Mouse (Mus musculus): Measurements from ENCODE around the gene Setdb1.

The Setdb1 gene

DNA sequence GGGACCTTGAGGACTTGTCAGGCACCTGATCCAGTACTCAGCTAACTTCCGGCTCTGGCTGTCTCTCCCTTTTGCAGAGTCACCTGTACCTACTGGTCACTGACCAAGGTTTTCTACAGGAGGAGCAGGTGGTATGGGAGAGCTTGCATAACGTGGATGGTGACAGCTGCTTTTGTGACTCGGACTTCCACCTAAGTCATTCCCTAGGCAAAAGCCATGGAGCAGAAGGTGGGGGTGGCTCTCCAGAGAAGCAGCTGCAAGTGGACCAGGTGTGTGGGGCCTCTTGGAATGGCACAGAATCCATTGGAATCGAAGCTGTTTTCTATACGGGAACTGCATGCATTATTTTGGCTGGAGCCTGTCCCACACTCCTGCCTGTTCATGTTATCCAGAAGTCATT lies 62.3 kb downstream of the Setdb1 start:
- DNase-seq (ENCODE audit: inconsistent age in 2 of 2, low spot score in 1 of 2) = peak in 1 of 2 experiments; percentile 35

GRCm38 (mm10) chr3:95294316-95294715 lies 62.7 kb downstream of the Setdb1 start:
- DNase-seq (ENCODE audit: inconsistent age in 2 of 2, low spot score in 1 of 2) = no peak

- DNase-seq (ENCODE audit: inconsistent age in 2 of 2, low spot score in 1 of 2) = peak; percentile 69 to 87
Measured at GRCm38 (mm10) chr3:95293537-95293936, 63.5 kb downstream of the Setdb1 start.

- DNase-seq (ENCODE audit: inconsistent age in 2 of 2, low spot score in 1 of 2) = peak in 1 of 2 experiments; percentile 34
Measured at GRCm38 (mm10) chr3:95292899-95293298, 64.1 kb downstream of the Setdb1 start.

GRCm38 (mm10) chr3:95291041-95291440 lies 66.0 kb downstream of the Setdb1 start:
- DNase-seq (ENCODE audit: inconsistent age in 2 of 2, low spot score in 1 of 2) = no peak

DNA sequence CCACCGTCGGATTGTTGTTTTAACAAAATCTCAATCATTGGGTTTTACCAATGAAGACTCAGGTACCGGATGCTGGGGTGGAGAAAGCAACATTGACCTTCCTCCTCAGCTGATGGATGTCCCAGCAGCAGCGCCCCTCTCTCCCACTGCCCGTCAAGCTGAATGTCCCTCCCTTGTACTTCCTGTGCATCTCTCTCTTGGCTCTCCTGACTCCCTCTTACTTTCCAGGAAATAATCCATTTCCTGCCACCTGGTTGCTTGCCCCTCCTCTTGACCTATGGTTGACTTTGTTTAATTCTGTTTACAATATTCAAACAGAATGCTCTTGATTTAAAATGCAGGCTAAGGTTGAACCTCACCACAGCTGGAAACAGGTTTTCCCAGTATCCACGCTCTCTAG lies 66.8 kb downstream of the Setdb1 start:
- DNase-seq (ENCODE audit: inconsistent age in 2 of 2, low spot score in 1 of 2) = no peak

GRCm38 (mm10) chr3:95289419-95289818 lies 67.6 kb downstream of the Setdb1 start:
- DNase-seq (ENCODE audit: inconsistent age in 2 of 2, low spot score in 1 of 2) = peak in 1 of 2 experiments; percentile 33

- peak in 1 of 2 experiments; percentile 23 for DNase-seq (ENCODE audit: inconsistent age in 2 of 2, low spot score in 1 of 2)
Measured at GRCm38 (mm10) chr3:95287541-95287940, 69.5 kb downstream of the Setdb1 start.

- peak; percentile 46 to 62 for DNase-seq (ENCODE audit: inconsistent age in 2 of 2, low spot score in 1 of 2)
Measured at GRCm38 (mm10) chr3:95286510-95286909, 70.5 kb downstream of the Setdb1 start.

- peak in 1 of 2 experiments; percentile 35 for DNase-seq (ENCODE audit: inconsistent age in 2 of 2, low spot score in 1 of 2)
Measured at GRCm38 (mm10) chr3:95286011-95286410, 71.0 kb downstream of the Setdb1 start.

GRCm38 (mm10) chr3:95285390-95285789 lies 71.6 kb downstream of the Setdb1 start:
- DNase-seq (ENCODE audit: inconsistent age in 2 of 2, low spot score in 1 of 2) = peak in 1 of 2 experiments; percentile 59

GRCm38 (mm10) chr3:95284501-95285281 lies 72.3 kb downstream of the Setdb1 start:
- peak; percentile 75 to 90 for DNase-seq (ENCODE audit: inconsistent age in 2 of 2, low spot score in 1 of 2)

DNA sequence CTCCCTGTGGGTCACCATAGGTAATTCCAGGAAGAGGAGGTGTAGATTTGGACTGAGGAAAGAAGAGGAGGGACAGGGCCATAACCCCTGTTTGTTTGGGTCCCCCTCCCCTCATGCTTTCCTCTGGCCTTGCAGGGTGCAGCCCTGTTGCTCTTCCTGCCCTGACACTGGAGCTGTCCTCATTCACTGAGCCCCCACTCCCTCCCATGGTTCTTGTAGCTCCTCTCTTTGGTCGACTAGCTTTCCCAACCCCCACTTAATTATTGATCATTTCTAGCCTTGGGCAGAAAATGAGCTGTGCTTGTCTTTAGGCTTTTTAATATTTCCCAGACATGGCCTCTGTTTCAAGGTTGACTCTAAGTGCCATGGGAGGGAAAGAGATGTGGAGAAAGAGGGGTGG lies 72.9 kb downstream of the Setdb1 start:
- DNase-seq (ENCODE audit: inconsistent age in 2 of 2, low spot score in 1 of 2) = peak; percentile 47 to 81

GRCm38 (mm10) chr3:95283589-95283941 lies 73.4 kb downstream of the Setdb1 start:
- DNase-seq (ENCODE audit: inconsistent age in 2 of 2, low spot score in 1 of 2) = no peak

DNA sequence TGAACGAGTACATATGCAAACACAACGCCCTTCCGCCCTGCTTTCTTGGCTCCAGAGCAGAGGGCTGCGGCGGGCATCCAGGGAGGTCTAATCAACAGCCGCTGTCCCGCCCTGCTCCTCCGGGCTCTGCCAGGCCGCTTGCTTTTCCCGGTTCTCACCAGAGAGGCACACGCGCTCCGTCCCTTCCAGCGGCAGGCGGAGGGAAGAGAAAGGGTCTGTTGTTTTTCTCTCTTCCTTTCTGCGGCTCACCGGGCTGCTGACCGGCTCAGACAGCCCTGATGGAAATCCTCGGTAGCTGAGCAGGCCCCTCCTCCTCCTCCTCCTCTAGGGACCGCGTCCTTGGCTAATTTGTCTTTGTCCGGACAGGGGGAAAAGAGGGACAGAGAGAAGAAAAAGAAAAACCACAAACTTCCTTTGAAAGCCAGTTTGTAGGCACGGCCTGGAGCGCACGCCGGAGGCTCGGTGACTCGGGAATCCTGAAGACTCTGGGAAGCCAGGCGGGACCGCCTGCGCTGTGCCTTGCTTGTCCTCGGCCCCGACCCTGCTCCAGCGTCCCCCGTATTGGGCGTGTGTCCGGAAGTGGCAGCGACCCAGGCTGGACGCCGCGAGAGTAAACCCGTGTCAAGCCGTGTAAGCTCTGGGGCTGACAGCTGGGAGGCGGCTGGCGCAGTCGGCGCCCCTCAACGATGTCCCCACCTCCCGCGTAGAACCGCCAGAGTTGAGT lies 74.0 kb downstream of the Setdb1 start:
- peak; percentile 84 to 95 for DNase-seq (ENCODE audit: inconsistent age in 2 of 2, low spot score in 1 of 2)

DNA sequence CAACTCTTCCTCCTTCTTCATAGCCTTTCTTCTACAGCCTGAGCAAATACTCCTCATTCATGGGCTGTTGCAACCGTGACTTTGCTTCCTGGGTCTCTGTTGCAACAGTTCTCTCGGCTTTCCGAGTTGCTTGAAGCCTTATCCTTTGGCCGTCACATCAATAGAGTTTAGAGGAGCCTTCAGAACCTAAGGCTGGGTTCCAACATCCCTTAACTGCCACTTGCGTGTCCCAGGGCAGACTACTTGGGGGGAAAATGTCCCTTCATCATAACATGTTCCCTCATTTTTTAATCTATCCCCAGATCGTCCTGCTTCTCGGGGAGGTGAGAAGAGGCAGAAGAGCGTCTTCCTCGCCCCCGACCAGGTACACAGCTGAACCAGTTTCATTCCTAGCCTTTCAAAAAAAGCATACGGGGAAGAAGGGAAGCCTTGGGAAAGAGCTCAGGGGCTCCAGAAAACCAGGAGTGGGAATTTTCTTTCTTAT lies 74.6 kb downstream of the Setdb1 start:
- peak; percentile 53 to 93 for DNase-seq (ENCODE audit: inconsistent age in 2 of 2, low spot score in 1 of 2)

DNA sequence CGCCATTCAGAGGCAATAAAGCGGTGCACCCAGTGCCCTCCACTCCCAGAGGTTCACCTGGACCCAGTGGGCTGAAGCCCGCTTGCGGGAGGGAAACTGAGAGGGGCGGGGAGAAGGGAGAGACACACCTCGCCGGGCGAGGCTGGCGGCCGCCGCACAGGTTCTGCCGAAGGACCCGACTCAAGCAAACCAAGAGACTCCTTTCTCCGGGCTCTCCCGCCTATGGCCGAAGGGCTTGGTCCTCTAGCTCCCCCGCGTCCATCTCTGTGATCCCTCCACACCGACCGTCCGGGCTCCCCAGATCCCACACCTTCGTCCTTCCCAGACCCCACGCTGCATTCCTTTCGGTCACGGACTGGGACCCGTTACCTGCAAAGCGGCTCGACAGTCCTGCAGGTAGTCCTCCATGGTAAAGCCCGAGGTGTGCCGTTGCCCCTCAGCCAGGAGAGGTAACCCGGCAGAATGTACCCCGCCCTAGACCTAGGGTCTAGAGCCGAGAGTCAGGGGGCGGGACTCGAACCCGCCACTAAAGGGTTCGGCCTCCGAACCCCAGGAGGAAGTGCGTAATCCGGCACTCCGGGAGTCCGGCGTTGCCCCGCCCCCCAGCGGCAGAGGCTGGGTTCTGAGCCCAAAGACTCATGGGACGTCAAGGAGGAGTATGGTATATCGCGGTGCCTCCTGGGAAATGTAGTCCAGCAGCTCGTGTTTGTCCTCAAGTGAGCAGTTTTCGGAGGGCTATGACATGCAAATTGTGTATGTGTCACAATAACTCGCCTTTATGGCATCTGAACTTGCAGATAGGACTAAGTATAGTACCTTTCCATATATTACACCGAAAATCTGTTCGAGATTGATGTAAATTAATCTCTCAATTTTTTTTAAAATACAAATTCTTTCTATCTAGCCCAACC lies 75.5 kb downstream of the Setdb1 start, which contains the start of the genes Mindy1 and Prune1:
Gene Mindy1 (plus strand): TSS at position 130 of the 911 bp plus-strand sequence.
Gene Prune1 (minus strand): TSS at position 861 of the 911 bp plus-strand sequence.
- DNase-seq (ENCODE audit: inconsistent age in 2 of 2, low spot score in 1 of 2) = peak; percentile 99

- DNase-seq (ENCODE audit: inconsistent age in 2 of 2, low spot score in 1 of 2) = no peak
Measured at GRCm38 (mm10) chr3:95280747-95281146, 76.3 kb downstream of the Setdb1 start.

GRCm38 (mm10) chr3:95277149-95277551 lies 79.9 kb downstream of the Setdb1 start:
- DNase-seq (ENCODE audit: inconsistent age in 2 of 2, low spot score in 1 of 2) = peak in 1 of 2 experiments; percentile 45

DNA sequence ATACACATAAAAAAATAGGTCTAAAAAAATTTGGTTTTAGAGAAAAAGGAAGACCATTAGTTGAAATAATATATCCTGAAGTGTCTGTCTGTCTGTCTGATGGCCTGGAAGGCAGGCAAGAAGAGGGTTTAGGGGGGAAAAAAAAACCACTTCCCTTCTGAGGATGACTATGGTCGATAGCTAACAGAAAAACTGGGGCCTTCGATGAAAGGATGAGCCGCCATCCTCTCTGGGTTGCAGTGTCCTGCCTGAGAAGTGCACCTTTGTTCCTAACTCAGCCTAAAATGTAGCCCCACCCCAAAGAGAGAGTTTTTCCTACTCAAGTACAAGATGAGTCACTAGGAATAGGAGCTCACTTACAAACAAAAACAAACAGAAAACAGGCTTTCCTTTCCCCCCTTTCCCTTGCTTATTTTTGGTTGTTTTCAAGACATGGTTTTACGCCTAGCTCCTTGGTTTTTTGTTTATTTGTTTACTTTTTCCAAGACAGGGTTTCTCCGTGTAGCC lies 80.5 kb downstream of the Setdb1 start:
- no peak for DNase-seq (ENCODE audit: inconsistent age in 2 of 2, low spot score in 1 of 2)

DNA sequence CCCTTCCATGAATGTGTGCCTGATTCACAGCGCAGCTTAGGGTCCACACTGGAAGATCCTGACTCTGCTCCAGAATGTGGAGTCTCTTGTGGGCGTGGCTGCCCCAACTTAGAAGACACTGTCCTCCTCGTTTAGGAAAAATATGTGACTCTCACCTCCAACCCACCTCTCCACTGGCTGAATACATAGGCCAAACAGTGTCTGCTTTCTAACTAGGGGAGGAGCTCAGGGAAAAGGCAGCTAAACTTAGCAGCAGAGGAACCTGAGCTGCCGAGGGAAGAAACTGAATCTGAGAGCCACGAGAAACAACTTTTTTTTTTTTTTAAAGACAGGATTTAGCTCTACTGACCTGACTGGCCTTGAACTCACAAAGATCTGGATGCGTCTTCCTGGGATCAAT lies 81.8 kb downstream of the Setdb1 start:
- DNase-seq (ENCODE audit: inconsistent age in 2 of 2, low spot score in 1 of 2) = peak in 1 of 2 experiments; percentile 25
